Mouse (Mus musculus) cerebral cortex, adult 2 months (tissue): ENCODE data around the gene Ltb4r2.

Experiments
- WGBS: fragments of 180-500 bp; shearing (Covaris S2); methylation state at CpG from one replicate; pipeline ENCODE4 v1.1.7; 2018; 5-methylcytosine and 5-hydroxymethylcytosine counted together

Ltb4r2 gene

GRCm38 (mm10) chr14:55781310-55781709 lies 20.1 kb downstream of the Ltb4r2 start:
- WGBS: 13% methylated on average over 14 of the region's 14 CpGs

- 53% methylated on average over 9 of the region's 9 CpGs for WGBS
These were observed 21.2 kb downstream of the Ltb4r2 start for GRCm38 (mm10) chr14:55782361-55782960.

- 4% methylated on average over 31 of the region's 31 CpGs for WGBS
These were observed 22.1 kb downstream of the Ltb4r2 start for GRCm38 (mm10) chr14:55783171-55783957.

- 8% methylated on average over 13 of the region's 13 CpGs for WGBS
These were observed 22.7 kb downstream of the Ltb4r2 start, which contains the start of gene Adcy4 for GRCm38 (mm10) chr14:55783958-55784235. Gene Adcy4, minus strand, starts transcription at chr14:55784095.

- 36% methylated on average over 6 of the region's 6 CpGs for WGBS
These were observed 24.0 kb downstream of the Ltb4r2 start for GRCm38 (mm10) chr14:55785195-55785594.

- 53% methylated on average over 11 of the region's 11 CpGs for WGBS
These were observed 26.5 kb downstream of the Ltb4r2 start for GRCm38 (mm10) chr14:55787731-55788130.

- 9% methylated on average over 40 of the region's 40 CpGs for WGBS
These were observed 27.2 kb downstream of the Ltb4r2 start, which contains the start of gene Ripk3 for GRCm38 (mm10) chr14:55788256-55789050. Gene Ripk3, minus strand, starts transcription at chr14:55788865.

GRCm38 (mm10) chr14:55793461-55793860 lies 32.2 kb downstream of the Ltb4r2 start:
- WGBS: 69% methylated on average over 2 of the region's 2 CpGs

GRCm38 (mm10) chr14:55793946-55794345 lies 32.7 kb downstream of the Ltb4r2 start:
- WGBS: 70% methylated on average over 2 of the region's 2 CpGs

GRCm38 (mm10) chr14:55795380-55796163 lies 34.3 kb downstream of the Ltb4r2 start:
- WGBS: 82% methylated on average over 15 of the region's 15 CpGs
